Mouse (Mus musculus) small intestine, adult 2 months (tissue): ENCODE measurements around the gene Tssk1. TPM values are rescaled to one million over a fixed set of nuclear protein-coding genes. Genes with fewer than 3 reads are reported as not detected.

ENCODE experiments used
- H3K27ac ChIP-seq: fragments of 200-500 bp; 2 replicates; pipeline ENCODE4 v1.5.1; 2012; ENCODE audit warnings: low read depth, low read length, control low read depth, inconsistent platforms; ENCODE audit not compliant: insufficient read depth
- H3K27me3 ChIP-seq: fragments of 200-500 bp; 2 replicates; pipeline ENCODE4 v1.6.1; 2012; ENCODE audit warnings: mild to moderate bottlenecking, moderate library complexity, low read length, inconsistent platforms; ENCODE audit not compliant: control insufficient read depth, insufficient read depth
- H3K36me3 ChIP-seq: fragments of 200-500 bp; 2 replicates; pipeline ENCODE4 v1.6.1; 2012; ENCODE audit warnings: mild to moderate bottlenecking, low read length, control low read depth, inconsistent platforms; ENCODE audit not compliant: control insufficient read depth, insufficient read depth
- H3K4me1 ChIP-seq: fragments of 200-500 bp; 2 replicates; pipeline ENCODE4 v1.6.1; 2012; ENCODE audit warnings: low read length, inconsistent platforms, mixed read lengths; ENCODE audit not compliant: control insufficient read depth, insufficient read depth, insufficient read length
- H3K4me3 ChIP-seq: fragments of 200-500 bp; 2 replicates; pipeline ENCODE4 v1.5.1; 2012; ENCODE audit warnings: low read depth, mild to moderate bottlenecking, control low read depth, inconsistent platforms, low read length, moderate library complexity
- CTCF ChIP-seq: fragments of 200-500 bp; IDR thresholded peaks from 2 replicates; pipeline ENCODE4 v1.5.1; 2012; ENCODE audit warnings: low read depth, mild to moderate bottlenecking, control low read depth, inconsistent platforms, low read length, moderate library complexity, mixed read lengths; ENCODE audit not compliant: insufficient replicate concordance, insufficient read length; ENCODE audit errors: extremely low read depth
- POLR2A ChIP-seq: fragments of 200-500 bp; IDR thresholded peaks from 2 replicates; pipeline ENCODE4 v1.6.1; 2012; ENCODE audit warnings: low read depth, mild to moderate bottlenecking, control low read depth, inconsistent platforms, low read length, moderate library complexity
- WGBS: fragments of 180-500 bp; shearing (Covaris S2); methylation state at CpG from one replicate; pipeline ENCODE4 v1.1.7; 2018; 5-methylcytosine and 5-hydroxymethylcytosine counted together
- polyA plus RNA-seq: library from polyadenylated mRNA; depleted of rRNA; stranded (reverse); fragments of >200 nt; gene quantifications from 2 replicates; pipeline ENCODE4 v1.2.3, GENCODE M21; 2012

Gene Tssk1
- polyA plus RNA-seq, 1 experiment, result 0.08 TPM

GRCm38 (mm10) chr16:17931906-17932460, 38.0 kb downstream of the Tssk1 start:
- no peak overlapping the region for H3K27ac ChIP-seq
- H3K27me3 ChIP-seq, result no peaks in the 10 kb centered on the region
- WGBS, result 91% methylated on average over 5 of the region's 5 CpGs
- peaks cover 8% of the 10 kb centered on the region for H3K4me1 ChIP-seq
- no peaks in the 10 kb centered on the region for H3K36me3 ChIP-seq
- H3K4me3 ChIP-seq, result no peak overlapping the region
- no peak for TF ChIP-seq POLR2A
- no peak for TF ChIP-seq CTCF

DNA sequence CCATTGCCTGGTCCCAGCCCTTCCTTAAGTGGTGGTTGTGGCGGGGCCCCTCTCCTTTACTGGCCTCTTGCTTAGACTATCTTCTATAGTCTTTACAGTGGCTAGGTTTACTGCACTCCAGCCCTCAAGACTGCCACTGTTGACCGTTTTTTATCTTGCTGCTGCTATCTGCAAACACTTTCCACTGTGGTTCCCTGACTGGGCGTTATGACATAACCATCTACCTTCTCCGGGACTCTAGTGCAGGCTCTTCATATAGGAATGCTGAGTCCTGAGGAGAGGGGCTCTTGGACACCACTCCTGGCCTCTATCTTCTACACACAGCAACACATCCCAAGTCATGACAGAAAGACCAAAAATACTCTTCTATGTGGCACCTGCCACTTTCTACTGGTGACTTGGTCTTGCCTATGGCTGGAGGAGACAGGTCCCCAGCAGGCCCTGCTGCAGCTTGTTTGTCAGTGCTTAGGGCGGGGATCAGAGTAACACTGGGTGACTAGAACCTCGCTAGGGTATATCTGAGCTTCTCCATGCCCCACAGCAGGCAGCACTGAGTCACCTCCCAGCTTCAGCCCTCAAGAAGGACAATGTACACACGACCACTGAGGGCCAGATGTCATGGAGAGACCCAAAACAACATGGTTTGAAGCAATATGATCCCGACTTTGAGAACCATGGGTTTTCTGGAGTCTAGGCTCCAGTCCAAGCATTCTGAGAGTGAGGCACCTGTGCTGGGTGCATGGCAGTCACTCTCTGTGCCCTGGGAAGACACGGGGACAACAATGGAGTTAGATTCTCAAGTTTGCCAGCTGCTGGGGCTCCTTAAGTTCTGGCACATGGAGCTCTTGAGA, 39.8 kb downstream of the Tssk1 start:
- TF ChIP-seq POLR2A, result no peak
- no peak for TF ChIP-seq CTCF
- Histone ChIP-seq H3K4me3 (no peak overlapping the region), H3K27me3 (no peaks in the 10 kb centered on the region), H3K27ac (no peak overlapping the region), H3K36me3 (no peaks in the 10 kb centered on the region), H3K4me1 (peaks cover 7% of the 10 kb centered on the region; the same call in 1 of the 2 replicates)
- 71% methylated on average over 9 of the region's 9 CpGs for WGBS

GRCm38 (mm10) chr16:17934445-17934910, 40.5 kb downstream of the Tssk1 start:
- no peaks in the 10 kb centered on the region for H3K36me3 ChIP-seq
- TF ChIP-seq POLR2A (no peak), CTCF (no peak)
- no peaks in the 10 kb centered on the region for H3K27me3 ChIP-seq
- H3K4me1 ChIP-seq, result peaks cover 6% of the 10 kb centered on the region; the same call in 1 of the 2 replicates
- no peak overlapping the region for H3K27ac ChIP-seq
- no peak overlapping the region for H3K4me3 ChIP-seq
- WGBS, result 58% methylated on average over 3 of the region's 3 CpGs

GRCm38 (mm10) chr16:17936776-17937175, 42.8 kb downstream of the Tssk1 start:
- H3K27ac ChIP-seq, result no peak overlapping the region
- TF ChIP-seq POLR2A (no peak), CTCF (no peak)
- no peaks in the 10 kb centered on the region for H3K27me3 ChIP-seq
- peaks cover 6% of the 10 kb centered on the region; the same call in 1 of the 2 replicates for H3K4me1 ChIP-seq
- H3K36me3 ChIP-seq, result no peaks in the 10 kb centered on the region
- H3K4me3 ChIP-seq, result no peak overlapping the region
- 81% methylated on average over 10 of the region's 10 CpGs for WGBS

DNA sequence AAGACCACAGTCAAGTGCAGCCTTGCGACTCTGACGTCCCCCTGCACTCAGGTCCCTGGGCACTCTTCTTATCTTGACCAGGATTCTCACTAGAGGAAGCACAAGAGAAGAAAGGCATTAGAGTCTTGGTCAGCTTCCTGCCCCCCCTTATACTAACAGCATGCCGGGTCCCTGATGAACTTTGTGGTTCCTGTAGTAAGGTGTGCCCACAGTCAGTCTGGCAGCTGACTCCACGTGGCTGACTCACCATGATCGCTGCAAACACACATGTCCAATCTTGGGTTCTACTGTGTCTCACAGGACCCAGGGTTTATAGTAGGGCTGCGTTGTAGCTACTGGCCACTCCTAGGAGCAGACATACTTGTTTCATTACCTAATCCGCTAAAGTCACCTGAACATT, 44.2 kb downstream of the Tssk1 start:
- Histone ChIP-seq H3K4me1 (peaks cover 6% of the 10 kb centered on the region; the same call in 1 of the 2 replicates), H3K36me3 (no peaks in the 10 kb centered on the region), H3K27me3 (no peaks in the 10 kb centered on the region), H3K27ac (no peak overlapping the region), H3K4me3 (no peak overlapping the region)
- TF ChIP-seq CTCF, result no peak
- TF ChIP-seq POLR2A, result no peak
- 26% methylated on average over 7 of the region's 7 CpGs for WGBS

DNA sequence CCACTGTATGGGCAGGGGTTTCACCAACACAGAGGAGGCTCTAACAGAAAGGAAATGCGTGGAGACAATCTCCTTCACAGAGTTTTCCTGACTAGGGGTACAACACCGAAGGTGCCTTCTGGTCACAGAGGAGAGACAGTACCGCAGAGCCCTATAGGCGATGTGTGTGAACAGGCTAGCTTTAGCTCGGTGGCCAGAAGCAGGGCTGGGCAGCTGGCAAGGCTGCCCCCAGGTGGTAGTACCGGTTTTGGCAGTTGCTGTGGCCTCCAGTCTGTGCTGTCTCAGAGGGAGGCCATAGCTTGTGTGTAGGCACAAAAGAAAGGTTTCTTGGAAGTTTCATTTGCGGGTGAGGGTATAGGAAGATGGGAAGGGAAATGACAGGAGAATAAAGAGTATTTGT, 44.8 kb downstream of the Tssk1 start:
- H3K4me3 ChIP-seq, result no peak overlapping the region
- H3K27me3 ChIP-seq, result no peaks in the 10 kb centered on the region
- no peaks in the 10 kb centered on the region for H3K36me3 ChIP-seq
- 5% methylated on average over 7 of the region's 7 CpGs for WGBS
- TF ChIP-seq CTCF, result peak; percentile 88
- TF ChIP-seq POLR2A, result no peak
- H3K27ac ChIP-seq, result peak overlapping the region; percentile 82
- peaks cover 6% of the 10 kb centered on the region; the same call in 1 of the 2 replicates for H3K4me1 ChIP-seq

GRCm38 (mm10) chr16:17939255-17939751, 45.3 kb downstream of the Tssk1 start:
- TF ChIP-seq POLR2A, result no peak
- no peak for TF ChIP-seq CTCF
- Histone ChIP-seq H3K27ac (peak overlapping the region; percentile 82), H3K27me3 (no peaks in the 10 kb centered on the region), H3K36me3 (no peaks in the 10 kb centered on the region), H3K4me1 (peaks cover 6% of the 10 kb centered on the region; the same call in 1 of the 2 replicates), H3K4me3 (no peak overlapping the region)
- WGBS, result 8% methylated on average over 9 of the region's 9 CpGs
